Mouse (Mus musculus) frontal cortex, postnatal 25 days (tissue): Measurements from ENCODE around the gene Decr2.
A peak's percentile ranks its signal among the peaks of the same experiment; 100 is the strongest.
"Not testable (repeated sequence)": the region's sequence is repeated elsewhere in the genome, so short reads cannot be mapped to it uniquely, and the experiment has no call there.

Source experiments
- DNase-seq, 2 experiments: peaks; one replicate each; pipeline ENCODE4 v3.0.0; 2022; ENCODE audit warnings: low spot score in 2 of 2

Decr2 gene

GRCm38 (mm10) chr17:26113181-26113948, 23.2 kb upstream of the Decr2 start, which contains the start of gene Tmem8:
TSS of gene Tmem8 (plus strand) at chr17:26113299.
- peak; percentile 41 to 56 for DNase-seq

- DNase-seq, result no peak
Measured at GRCm38 (mm10) chr17:26112751-26113150, 22.6 kb upstream of the Decr2 start.

GRCm38 (mm10) chr17:26111722-26112121, 21.6 kb upstream of the Decr2 start:
- DNase-seq, result no peak

GRCm38 (mm10) chr17:26111024-26111423, 20.9 kb upstream of the Decr2 start:
- DNase-seq, result no peak

- no peak for DNase-seq
Measured at GRCm38 (mm10) chr17:26110156-26110555, 20.0 kb upstream of the Decr2 start.

GRCm38 (mm10) chr17:26105619-26106018, 15.5 kb upstream of the Decr2 start:
- no peak for DNase-seq

- no peak for DNase-seq
Measured at GRCm38 (mm10) chr17:26101478-26101877, 11.3 kb upstream of the Decr2 start.

GRCm38 (mm10) chr17:26100166-26100565, 10.0 kb upstream of the Decr2 start:
- DNase-seq, result no peak

- not testable (repeated sequence) for DNase-seq
Measured at GRCm38 (mm10) chr17:26099316-26099715, 9.2 kb upstream of the Decr2 start.

- DNase-seq, result no peak
Measured at GRCm38 (mm10) chr17:26098461-26098860, 8.3 kb upstream of the Decr2 start.

- DNase-seq, result peak in 1 of 2 experiments; percentile 36
Measured at GRCm38 (mm10) chr17:26095121-26095740, 5.1 kb upstream of the Decr2 start, which contains the start of gene Nme4. TSS of gene Nme4 (minus strand) at chr17:26095602.

GRCm38 (mm10) chr17:26094531-26095110, 4.5 kb upstream of the Decr2 start:
- DNase-seq, result no peak

GRCm38 (mm10) chr17:26087059-26087564, 3.0 kb downstream of the Decr2 start:
- DNase-seq, result no peak

GRCm38 (mm10) chr17:26080867-26081266, 9.3 kb downstream of the Decr2 start:
- DNase-seq, result no peak

GRCm38 (mm10) chr17:26078851-26079250, 11.3 kb downstream of the Decr2 start:
- DNase-seq, result no peak

- peak in 1 of 2 experiments; percentile 35 for DNase-seq
Measured at GRCm38 (mm10) chr17:26075246-26075645, 14.9 kb downstream of the Decr2 start.

- no peak for DNase-seq
Measured at GRCm38 (mm10) chr17:26070136-26070535, 20.0 kb downstream of the Decr2 start.

GRCm38 (mm10) chr17:26068831-26069739, 21.1 kb downstream of the Decr2 start, which contains the start of gene Rab11fip3:
TSS of gene Rab11fip3 (minus strand) at chr17:26069555.
- DNase-seq, result peak; percentile 59 to 72

GRCm38 (mm10) chr17:26068024-26068830, 21.9 kb downstream of the Decr2 start:
- no peak for DNase-seq

- no peak for DNase-seq
Measured at GRCm38 (mm10) chr17:26066488-26067020, 23.6 kb downstream of the Decr2 start.
